Mouse (Mus musculus): ENCODE results near the gene Ide.

DNA sequence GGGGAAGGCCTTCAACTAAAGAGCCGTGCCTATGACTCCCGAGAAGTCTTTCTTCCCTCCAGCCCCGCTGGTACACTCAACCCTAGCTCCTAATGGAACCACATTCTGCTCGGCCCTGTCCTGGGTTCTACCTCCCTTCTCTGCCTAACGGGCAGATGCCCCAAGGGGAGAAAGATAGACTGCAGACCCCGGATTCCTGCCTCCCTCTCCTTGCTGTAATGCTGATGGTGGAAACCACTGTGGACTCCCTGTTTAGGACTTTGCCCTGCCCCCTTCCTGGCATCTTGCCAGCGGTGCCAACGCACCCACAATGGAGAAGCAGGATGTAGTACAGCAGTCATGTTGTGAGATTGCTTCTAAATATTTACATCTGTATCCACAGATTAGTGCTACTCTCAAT is 101.8 kb downstream of the Ide start:
- TF ChIP-seq CTCF (IDR thresholded peaks at IDR 0.05; ENCODE audit: low read depth), result no peak
- TF ChIP-seq EP300 (IDR thresholded peaks at IDR 0.05; ENCODE audit: low read depth), result peak; percentile 40; the same call in 1 of the 2 replicates

Data from liver, postnatal 0 days (tissue).